Mouse (Mus musculus): ENCODE measurements around the gene Pnp.
A peak's percentile ranks its signal among the peaks of the same experiment; 100 is the strongest.
"Not testable (repeated sequence)": the region's sequence is repeated elsewhere in the genome, so short reads cannot be mapped to it uniquely, and the experiment has no call there.

Gene Pnp

GRCm38 (mm10) chr14:50930754-50931492, at the start of gene Pnp, which contains the start of gene Pip4p1:
Pnp (plus strand) TSS chr14:50931082.
Pip4p1 (minus strand) TSS chr14:50930856.
- DNase-seq (ENCODE audit: low spot score): peak; percentile 99

DNA sequence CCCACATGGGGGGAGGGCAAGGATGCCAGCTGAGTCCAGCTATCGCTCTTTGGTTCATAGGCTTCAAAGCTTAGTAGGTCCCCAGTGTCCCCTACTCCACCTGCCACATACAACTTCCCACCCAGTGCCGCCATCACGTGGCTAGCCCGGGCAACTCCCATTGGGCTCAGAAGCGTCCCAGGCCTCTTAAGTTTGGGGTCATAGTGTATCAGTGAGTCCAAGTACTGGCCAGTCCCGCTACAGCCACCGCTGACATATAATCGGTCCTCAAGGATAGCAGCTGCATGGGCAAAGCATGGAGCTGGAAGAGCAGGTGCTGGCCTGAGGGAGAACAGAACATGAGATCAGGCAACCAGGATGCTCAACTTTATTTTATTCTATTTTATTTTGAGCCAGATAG, 39.3 kb upstream of the Pnp start:
- DNase-seq (ENCODE audit: low spot score): no peak

DNA sequence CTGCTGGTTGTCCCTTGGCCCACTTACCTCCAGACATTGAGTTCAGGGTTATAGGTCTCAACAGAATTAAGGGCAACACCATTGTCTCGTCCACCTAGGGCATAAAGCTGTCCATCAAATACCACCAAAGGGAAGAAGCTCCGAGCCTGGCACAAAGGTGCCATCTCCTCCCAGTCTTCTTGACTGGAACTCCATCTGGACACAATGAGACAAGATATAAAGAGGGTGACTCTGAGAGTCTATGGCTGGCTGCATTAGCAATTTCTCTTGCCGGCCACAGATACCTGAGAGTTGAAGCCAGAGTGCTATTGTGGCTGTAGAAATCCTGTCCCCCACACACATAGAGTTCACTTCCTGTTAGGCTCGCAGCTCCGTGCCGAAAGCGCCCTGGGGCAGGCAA, 38.8 kb upstream of the Pnp start:
- no peak for DNase-seq (ENCODE audit: low spot score)

DNA sequence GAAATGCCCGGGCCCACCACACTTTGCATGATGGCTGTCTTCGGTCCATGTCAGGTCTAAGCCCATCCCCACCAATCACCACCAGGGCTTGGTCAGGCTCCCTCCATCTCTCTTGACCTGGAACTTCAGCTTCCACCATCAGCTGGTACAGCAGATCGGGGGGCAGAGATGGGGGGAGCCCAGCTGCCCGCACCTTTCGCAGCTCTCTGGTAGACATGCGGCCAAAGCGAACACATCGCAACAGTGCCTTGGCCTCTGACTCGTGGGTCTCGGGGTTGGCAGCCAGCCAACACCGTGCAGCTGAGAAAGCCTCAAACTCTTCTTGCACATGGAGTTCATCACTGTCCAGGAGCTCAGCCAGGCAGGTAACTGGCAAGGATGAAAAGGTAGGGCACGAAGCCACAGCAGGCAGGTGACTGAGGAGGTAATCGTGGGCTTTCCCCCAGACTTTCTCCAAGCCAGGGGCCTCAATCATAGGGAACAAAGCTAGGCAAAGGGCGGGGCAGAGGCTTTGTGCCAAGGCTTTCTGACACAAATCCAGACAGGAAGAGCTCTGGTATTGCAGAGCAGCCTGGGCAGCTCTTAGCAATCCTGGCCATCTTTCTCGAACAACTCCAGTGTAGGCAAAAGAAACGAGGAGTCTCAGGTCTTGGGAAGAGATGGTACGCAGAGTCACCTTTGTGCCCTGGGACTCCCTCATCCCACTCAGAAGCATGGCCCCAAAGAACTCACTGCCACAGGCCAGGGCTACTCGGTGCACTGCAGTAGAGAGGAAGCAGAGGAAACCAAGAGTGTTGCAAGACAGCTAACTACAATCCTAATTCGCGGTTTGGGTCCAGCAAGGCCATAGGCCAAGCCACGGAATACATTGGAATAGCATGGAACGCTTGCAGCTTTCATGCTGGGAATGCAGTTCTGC, 38.1 kb upstream of the Pnp start:
- peak; percentile 22 for DNase-seq (ENCODE audit: low spot score)

GRCm38 (mm10) chr14:50895407-50895806, 35.5 kb upstream of the Pnp start:
- no peak for DNase-seq (ENCODE audit: low spot score)

GRCm38 (mm10) chr14:50895985-50896746, 34.7 kb upstream of the Pnp start:
- DNase-seq (ENCODE audit: low spot score): peak; percentile 67

DNA sequence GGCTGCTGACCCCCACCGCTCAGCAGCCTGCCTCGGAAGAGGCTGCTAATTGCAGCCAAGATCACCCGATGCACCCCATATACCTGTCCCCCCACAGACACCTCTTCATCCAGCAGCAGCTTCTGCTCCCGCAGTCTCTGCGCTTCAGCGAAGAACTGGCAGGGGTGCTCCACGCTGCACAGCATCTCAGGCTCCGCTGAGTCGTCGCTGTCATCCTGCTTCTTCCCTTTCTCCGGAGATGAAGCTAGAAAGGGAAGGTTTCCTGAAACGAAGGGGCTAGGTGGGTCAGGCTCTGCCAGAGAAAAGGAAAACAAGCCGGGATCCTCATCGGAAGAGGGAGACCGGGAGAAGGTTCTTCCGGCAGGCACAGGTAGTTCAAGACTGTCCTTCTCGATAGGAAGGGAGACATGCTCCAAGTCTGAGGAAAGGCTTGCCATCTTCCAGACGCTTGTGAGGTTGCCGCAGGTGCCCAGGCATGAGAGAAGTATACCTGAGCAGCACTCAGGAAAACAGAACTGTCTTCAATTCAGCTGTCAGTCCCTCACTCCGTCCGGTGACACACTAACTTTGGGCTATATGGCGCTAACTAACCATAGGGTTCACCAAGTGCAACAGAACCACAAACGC, 34.0 kb upstream of the Pnp start:
- peak; percentile 6 for DNase-seq (ENCODE audit: low spot score)

DNA sequence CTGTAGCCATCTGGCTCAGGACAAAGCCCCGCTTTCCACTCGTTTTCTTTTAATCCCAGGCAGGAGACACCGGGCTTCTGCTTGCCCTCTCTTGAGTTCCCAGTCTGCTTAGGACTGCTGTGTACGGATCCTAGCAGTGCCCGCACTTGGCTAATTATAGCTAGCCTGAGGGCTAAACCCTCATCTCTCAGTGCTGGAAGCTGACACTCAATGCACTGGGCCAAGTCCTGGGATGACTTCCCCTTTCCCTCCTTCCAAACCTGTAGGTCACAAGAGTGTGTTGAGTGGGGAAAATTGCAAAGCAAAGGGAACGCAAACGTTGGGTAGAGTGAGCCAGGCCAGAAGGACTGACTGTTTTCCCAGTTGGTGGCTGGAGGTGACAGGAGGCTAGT, 33.5 kb upstream of the Pnp start, which contains the start of gene Klhl33:
Gene Klhl33 (minus strand): TSS at position 134 of the 392 bp plus-strand sequence.
- DNase-seq (ENCODE audit: low spot score): no peak

- not testable (repeated sequence) for DNase-seq (ENCODE audit: low spot score)
These were observed 32.9 kb upstream of the Pnp start for GRCm38 (mm10) chr14:50897992-50898391.

- peak; percentile 41 for DNase-seq (ENCODE audit: low spot score)
These were observed 26.7 kb upstream of the Pnp start for GRCm38 (mm10) chr14:50903973-50904827.

GRCm38 (mm10) chr14:50904828-50905129, 26.1 kb upstream of the Pnp start:
- no peak for DNase-seq (ENCODE audit: low spot score)

DNA sequence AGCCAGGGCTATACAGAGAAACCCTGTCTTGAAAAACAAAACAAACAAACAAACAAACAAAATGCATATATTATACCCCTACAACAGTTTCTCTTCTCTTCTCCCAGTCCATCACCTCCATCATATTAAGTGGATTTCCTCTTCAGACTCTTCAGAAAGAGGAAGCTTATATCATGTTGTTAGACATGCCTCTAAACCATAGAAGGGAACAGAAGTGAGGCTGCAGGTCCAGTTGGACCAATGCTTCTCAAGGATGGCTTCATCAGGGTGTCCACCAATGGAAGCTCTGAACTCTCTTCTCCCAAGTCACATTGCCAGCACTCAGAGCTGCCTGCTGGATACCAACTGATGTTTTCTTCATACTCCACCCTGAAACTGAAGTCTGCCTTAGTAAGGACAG, 25.6 kb upstream of the Pnp start:
- not testable (repeated sequence) for DNase-seq (ENCODE audit: low spot score)

GRCm38 (mm10) chr14:50908126-50908525, 22.8 kb upstream of the Pnp start:
- DNase-seq (ENCODE audit: low spot score): no peak

GRCm38 (mm10) chr14:50911356-50911755, 19.5 kb upstream of the Pnp start:
- no peak for DNase-seq (ENCODE audit: low spot score)

DNA sequence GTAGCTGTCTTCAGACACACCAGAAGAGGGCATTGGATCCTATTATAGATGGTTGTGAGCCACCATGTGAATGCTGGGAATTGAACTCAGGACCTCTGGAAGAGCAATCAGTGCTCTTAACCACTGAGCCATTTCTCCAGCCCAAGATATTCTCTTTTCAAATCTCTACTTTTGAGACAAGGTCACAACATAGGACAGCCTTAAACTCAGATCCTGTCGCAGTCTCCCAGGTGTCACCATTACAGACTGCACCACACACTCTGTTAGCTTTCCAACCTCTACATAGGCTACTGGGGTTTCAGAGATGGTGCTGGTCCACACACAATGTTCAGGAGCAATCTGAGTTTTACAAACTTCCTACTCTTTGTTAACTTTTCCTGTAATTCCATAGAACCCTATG, 7.4 kb upstream of the Pnp start:
- DNase-seq (ENCODE audit: low spot score): not testable (repeated sequence)

- peak; percentile 97 for DNase-seq (ENCODE audit: low spot score)
These were observed 6.4 kb upstream of the Pnp start, which contains the start of the genes Osgep and Apex1 for GRCm38 (mm10) chr14:50924281-50925064. Osgep (minus strand) TSS chr14:50924893. Apex1 (plus strand) TSS chr14:50924968.

DNA sequence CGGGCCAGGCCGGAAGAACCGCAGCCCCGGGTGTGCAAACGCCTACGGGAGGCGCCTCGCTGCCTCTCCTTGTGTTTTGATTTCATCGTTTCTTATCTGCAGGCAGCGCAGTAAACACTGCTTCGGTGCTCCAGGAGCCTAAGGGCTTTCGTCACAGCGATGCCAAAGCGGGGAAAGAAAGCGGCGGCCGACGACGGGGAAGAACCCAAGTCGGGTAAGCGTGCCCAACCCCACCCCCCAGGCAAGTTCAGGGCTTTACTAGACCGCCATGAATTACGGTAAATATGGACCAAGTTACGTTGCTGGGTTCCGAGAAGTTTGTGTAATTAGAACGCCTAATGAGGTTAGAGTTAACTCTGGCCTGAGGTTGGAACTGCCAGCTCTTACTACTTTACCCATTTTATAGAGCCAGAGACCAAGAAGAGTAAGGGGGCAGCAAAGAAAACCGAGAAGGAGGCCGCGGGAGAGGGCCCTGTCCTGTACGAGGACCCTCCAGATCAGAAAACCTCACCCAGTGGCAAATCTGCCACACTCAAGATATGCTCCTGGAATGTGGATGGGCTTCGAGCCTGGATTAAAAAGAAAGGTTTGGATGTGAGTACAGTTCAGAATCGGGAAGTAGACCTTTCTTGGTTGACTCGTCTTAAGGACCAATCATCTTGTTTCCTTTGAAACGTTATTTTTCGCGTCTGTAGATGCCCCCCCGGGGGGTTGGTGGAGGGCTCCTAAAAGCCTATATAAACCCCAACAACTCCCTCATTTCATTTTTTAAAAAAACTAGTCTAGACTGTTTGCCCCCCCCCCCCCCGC, 5.6 kb upstream of the Pnp start:
- no peak for DNase-seq (ENCODE audit: low spot score)

DNA sequence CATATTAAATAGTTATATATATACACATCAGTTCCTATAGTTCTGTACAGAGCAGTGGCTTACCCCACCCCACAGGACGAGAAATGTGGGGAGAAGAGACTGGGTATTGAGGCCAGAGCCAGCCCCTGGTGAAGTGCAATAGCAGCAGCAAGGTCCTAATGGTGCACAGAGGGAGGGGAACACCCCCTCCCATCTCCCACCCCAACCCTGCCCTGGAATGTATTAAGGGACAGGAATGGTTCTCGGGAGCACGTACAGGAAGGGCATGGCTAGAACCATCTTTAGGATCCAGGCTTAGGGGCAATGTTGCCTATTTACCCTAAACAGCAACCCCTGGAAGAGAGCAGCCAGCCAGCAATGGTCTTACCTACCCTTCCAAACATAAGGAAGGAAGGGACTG, 3.5 kb upstream of the Pnp start:
- no peak for DNase-seq (ENCODE audit: low spot score)

DNA sequence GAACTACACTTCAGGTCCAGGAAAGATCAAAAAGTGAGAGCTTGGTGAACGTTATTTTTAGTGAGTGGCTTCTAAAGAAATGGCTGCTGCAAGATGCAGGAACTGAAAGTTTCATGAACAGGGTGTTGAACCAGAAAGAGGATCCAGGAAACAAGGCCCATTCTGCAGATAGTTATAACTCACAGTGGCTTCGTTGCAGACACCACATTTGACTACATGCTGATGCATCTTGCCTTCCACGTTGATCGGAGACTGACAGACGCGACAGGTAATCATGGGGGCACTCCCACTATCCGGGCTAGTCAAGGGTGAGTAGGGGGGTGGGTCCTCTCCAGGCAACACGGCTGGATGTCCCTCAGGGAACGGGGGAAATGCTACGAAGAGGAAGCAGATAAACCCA, 931 bp upstream of the Pnp start:
- no peak for DNase-seq (ENCODE audit: low spot score)
